Mouse (Mus musculus) liver, embryonic 11.5 days (tissue): Measurements from ENCODE around the gene Il6st. TPM values are rescaled to one million over a fixed set of nuclear protein-coding genes. Genes with fewer than 3 reads are reported as not detected.
"Not testable (repeated sequence)": the region's sequence is repeated elsewhere in the genome, so short reads cannot be mapped to it uniquely, and the experiment has no call there.

ENCODE experiments used
- ATAC-seq: fragments of 200-750 bp; cut with Nextera tagmentation; replicated peaks from 2 replicates; pipeline ENCODE4 v1.8.0; 2017; ENCODE audit warnings: moderate number of reproducible peaks, mild to moderate bottlenecking, moderate TSS enrichment, moderate library complexity; ENCODE audit not compliant: low FRiP score
- DNase-seq: peaks from one replicate; pipeline ENCODE4 v3.0.0-alpha.2; 2017; ENCODE audit warnings: low spot score
- H3K27ac ChIP-seq: fragments of 300-500 bp; sonication (generic); 2 replicates; pipeline ENCODE4 v1.5.1; 2014; ENCODE audit warnings: mild to moderate bottlenecking, low read depth, low read length, control low read depth
- H3K27me3 ChIP-seq: fragments of 300-500 bp; sonication (generic); replicated peaks from 2 replicates; pipeline ENCODE4 v1.6.1; 2014; ENCODE audit warnings: low read length, mixed read lengths; ENCODE audit not compliant: control insufficient read depth, insufficient read depth
- H3K36me3 ChIP-seq: fragments of 300-500 bp; sonication (generic); 2 replicates; pipeline ENCODE4 v1.6.1; 2014; ENCODE audit warnings: mild to moderate bottlenecking, low read length, moderate library complexity, mixed read lengths; ENCODE audit not compliant: control insufficient read depth, insufficient read depth
- H3K4me1 ChIP-seq: fragments of 300-500 bp; sonication (generic); replicated peaks from 2 replicates; pipeline ENCODE4 v1.6.1; 2014; ENCODE audit warnings: low read length, mixed read lengths; ENCODE audit not compliant: control insufficient read depth, insufficient read depth
- H3K4me2 ChIP-seq: fragments of 300-500 bp; sonication (generic); 2 replicates; pipeline ENCODE4 v1.6.1; 2014; ENCODE audit warnings: mild to moderate bottlenecking, control low read depth, moderate library complexity
- H3K4me3 ChIP-seq: fragments of 300-500 bp; sonication (generic); 2 replicates; pipeline ENCODE4 v1.5.1; 2014; ENCODE audit warnings: low read depth, low read length, control low read depth
- H3K9ac ChIP-seq: fragments of 300-500 bp; sonication (generic); 2 replicates; pipeline ENCODE4 v1.6.1; 2014; ENCODE audit warnings: low read depth, low read length, control low read depth
- H3K9me3 ChIP-seq: fragments of 300-500 bp; sonication (generic); 2 replicates; pipeline ENCODE4 v1.6.1; 2016; ENCODE audit warnings: low read length, inconsistent platforms, mixed read lengths; ENCODE audit not compliant: control insufficient read depth
- WGBS: fragments of 180-500 bp; shearing (Covaris S2); extraction: QIAGEN DNeasy Blood & Tissue Kit; methylation state at CpG from one replicate; pipeline ENCODE4 v1.1.7; 2014; 5-methylcytosine and 5-hydroxymethylcytosine counted together
- polyA plus RNA-seq: library from polyadenylated mRNA; unstranded; fragments of >200 nt; fragmentation: Nextera tagmentation; extraction: Ambion mirVana; gene quantifications from 2 replicates; pipeline ENCODE4 v1.2.1, GENCODE M21; 2014

The Il6st gene
- polyA plus RNA-seq, 1 experiment from 2014 or later: 12.4 TPM

DNA sequence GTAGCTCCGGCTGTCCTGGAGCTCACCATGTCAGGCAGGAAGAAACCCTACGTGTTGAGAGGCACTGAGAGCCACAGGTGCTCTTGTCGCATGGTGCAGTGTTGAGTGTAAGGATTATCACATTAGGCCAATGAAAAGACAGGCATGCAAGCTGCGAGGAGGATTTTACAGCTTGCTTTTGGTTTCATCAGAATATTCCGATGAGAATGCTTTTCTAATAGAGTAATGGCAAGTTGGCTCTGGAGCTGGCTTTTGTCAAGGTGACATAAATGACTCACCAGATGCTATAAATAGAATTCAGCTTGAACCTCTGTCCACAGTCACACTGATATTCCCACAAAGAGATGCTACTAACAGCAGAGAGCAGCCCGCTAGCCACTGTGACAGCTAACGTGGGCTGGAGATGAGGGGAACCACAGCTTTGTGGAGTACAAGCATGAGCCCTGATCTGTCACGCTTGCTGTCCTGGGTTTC, 38.7 kb upstream of the Il6st start:
- no peak overlapping the region for H3K4me2 ChIP-seq
- WGBS: 58% methylated on average over 8 of the region's 8 CpGs
- ATAC-seq (no peak), DNase-seq (no peak)
- no peaks in the 10 kb centered on the region for H3K27me3 ChIP-seq
- no peak overlapping the region for H3K27ac ChIP-seq
- no peaks in the 10 kb centered on the region for H3K9me3 ChIP-seq
- no peak overlapping the region for H3K9ac ChIP-seq
- H3K4me1 ChIP-seq: no peaks in the 10 kb centered on the region; the same call in 1 of the 2 replicates
- H3K36me3 ChIP-seq: no peaks in the 10 kb centered on the region
- no peak overlapping the region for H3K4me3 ChIP-seq

DNA sequence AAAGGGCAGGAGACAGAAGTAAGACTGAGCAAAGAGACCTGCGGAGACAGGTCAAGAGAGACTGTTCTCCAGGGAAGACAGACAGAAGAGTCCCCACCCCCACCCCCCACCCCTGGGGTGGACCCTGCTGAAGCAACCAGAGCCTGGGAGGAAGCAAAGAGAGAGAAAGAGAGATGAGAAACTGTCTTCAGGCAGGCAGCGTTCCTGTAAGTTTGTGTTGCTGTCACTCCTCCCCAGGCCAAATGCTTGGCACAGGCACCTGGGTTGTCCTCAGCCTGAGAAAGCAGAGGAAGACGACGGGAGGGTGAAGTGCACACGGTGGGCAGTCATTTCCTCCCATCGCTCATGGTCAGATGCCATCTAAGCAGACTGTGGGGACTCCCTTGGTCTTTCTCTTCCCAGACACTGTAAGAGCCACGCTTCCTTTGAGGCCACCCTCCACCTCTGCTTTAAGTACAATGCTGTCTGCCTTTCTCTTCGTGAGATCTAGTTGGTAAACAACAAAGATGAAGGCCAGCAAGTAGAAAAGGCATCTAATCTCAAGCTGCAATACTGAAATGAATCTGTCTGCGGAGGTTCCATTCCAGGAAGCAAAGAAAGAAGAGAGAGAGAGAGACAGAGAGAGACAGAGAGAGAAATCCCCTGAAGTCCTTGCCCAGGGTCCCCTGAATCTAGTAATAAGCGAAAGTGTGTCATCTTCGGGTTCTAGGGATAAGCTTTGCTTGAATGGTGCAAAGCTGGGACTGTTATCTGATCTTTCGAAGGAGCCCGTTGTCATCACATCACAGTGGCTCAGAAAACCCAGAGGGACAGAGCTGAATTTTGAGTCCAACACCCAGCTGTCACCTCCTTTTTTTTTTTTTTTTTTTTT, 37.4 kb upstream of the Il6st start:
- H3K27me3 ChIP-seq: no peaks in the 10 kb centered on the region
- H3K9me3 ChIP-seq: no peaks in the 10 kb centered on the region
- no peak for DNase-seq
- no peaks in the 10 kb centered on the region; the same call in 1 of the 2 replicates for H3K4me1 ChIP-seq
- no peak overlapping the region for H3K9ac ChIP-seq
- no peak overlapping the region for H3K4me3 ChIP-seq
- H3K27ac ChIP-seq: no peak overlapping the region
- 47% methylated on average over 13 of the region's 13 CpGs for WGBS
- no peaks in the 10 kb centered on the region for H3K36me3 ChIP-seq
- no peak for ATAC-seq
- H3K4me2 ChIP-seq: no peak overlapping the region

DNA sequence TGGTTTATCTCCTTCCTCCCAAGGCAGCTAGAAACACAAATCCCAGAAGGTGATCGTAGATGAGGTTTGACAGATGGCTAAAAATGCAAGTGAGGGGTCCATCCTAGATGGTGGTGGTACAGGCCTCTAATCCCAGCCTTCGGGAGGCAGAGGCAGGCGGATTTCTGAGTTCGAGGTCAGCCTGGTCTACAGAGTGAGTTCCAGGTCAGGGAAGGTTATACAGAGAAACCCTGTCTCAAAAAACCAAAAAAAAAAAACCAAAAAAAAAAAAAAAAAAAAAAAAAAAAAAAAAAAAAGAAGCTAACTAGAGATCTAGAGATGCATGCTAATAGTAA, 36.8 kb upstream of the Il6st start:
- H3K27me3 ChIP-seq, H3K4me2 ChIP-seq, H3K9ac ChIP-seq, H3K36me3 ChIP-seq, H3K4me3 ChIP-seq, ATAC-seq, H3K27ac ChIP-seq, H3K4me1 ChIP-seq, H3K9me3 ChIP-seq, DNase-seq: not testable (repeated sequence)
- WGBS: 79% methylated on average over 4 of the region's 4 CpGs

DNA sequence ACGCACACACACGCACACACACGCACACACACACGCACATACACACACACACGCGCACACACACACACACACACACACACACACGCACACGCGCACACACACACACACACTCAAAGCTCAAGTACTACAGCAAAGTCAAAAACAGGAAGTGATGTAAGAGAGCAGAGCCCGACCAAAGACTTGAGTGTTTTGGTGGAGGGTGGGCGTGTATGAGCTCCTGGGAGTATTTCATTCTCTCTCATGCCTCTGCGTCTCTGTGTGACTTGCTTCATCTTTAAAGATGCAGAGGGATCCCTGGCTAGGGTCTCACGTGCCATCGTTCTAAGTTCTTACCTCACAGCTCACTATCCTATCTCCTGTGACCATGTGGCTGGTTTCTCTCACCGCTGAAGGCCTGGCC, 36.3 kb upstream of the Il6st start:
- WGBS: 80% methylated on average over 15 of the region's 15 CpGs
- Histone ChIP-seq H3K9ac (no peak overlapping the region), H3K4me2 (no peak overlapping the region), H3K4me1 (no peaks in the 10 kb centered on the region; the same call in 1 of the 2 replicates), H3K27me3 (no peaks in the 10 kb centered on the region), H3K9me3 (no peaks in the 10 kb centered on the region), H3K36me3 (no peaks in the 10 kb centered on the region), H3K27ac (no peak overlapping the region), H3K4me3 (no peak overlapping the region)
- ATAC-seq: no peak
- DNase-seq: no peak

DNA sequence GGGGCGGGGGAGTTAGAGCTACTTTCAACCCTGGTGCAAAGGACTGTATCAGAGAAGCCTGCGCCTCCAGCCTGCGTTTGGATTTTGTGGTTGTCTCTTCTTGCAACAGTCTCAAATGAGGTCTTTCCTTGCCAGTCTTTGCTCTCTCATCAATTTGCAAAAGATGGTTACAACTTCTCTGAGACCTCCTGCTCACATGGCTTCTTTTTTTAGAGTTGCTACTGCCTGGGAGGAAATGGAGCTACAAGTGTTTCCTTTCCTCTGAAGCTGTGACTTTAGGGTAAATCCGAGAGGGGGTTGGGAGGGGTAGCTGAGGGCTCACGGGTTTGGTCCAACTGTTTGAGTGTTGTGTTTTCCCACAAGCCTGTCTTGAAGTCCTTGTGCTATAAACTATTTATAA, 30.6 kb upstream of the Il6st start:
- Histone ChIP-seq H3K4me2 (no peak overlapping the region), H3K27ac (no peak overlapping the region)
- ATAC-seq: no peak

DNA sequence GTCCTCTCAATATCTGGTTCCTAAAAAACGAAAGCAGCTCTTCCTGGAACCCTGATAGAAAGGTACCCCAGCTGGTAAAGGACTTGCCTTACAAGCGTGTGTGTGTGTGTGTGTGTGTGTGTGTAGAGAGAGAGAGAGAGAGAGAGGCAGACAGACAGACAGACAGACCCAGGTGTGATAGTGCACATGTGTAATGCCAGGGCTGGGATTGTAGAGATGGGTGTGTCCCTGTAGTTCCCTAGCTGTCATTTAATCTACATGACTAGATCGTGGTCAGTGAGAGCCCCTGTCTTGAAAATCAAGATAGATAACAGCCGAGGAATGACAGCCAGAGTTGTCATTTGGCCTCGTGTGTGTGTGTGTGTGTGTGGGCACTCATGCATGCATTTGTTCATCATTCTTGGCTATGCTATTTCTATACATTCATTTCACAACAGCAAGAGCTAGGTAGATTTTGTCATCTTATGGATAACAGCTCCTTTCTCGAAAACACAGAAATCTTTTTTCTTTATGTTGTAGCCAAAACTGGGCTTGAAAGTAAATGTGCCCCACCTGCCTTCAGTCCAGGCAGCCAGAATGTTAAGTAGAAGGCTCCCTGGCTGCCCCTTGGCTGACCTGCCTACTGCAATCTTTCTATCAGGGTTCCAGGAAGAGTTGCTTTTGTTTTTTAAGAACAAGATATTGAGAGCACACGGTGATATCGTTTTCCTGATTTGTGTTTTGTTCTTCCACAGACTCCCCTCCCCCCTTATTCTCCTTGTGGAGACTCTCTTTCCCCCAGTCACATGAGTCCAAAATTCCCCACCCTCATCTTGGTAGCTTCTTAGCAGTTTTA, 28.4 kb upstream of the Il6st start:
- WGBS: 50% methylated on average over 8 of the region's 8 CpGs
- no peaks in the 10 kb centered on the region for H3K9me3 ChIP-seq
- no peak overlapping the region for H3K27ac ChIP-seq
- no peak overlapping the region for H3K4me3 ChIP-seq
- DNase-seq (no peak), ATAC-seq (no peak)
- no peaks in the 10 kb centered on the region for H3K36me3 ChIP-seq
- H3K27me3 ChIP-seq: no peaks in the 10 kb centered on the region
- H3K4me1 ChIP-seq: no peaks in the 10 kb centered on the region; the same call in 1 of the 2 replicates
- H3K4me2 ChIP-seq: no peak overlapping the region
- H3K9ac ChIP-seq: no peak overlapping the region

More for the DNA sequence above, 30.6 kb upstream of the Il6st start:
- no peaks in the 10 kb centered on the region for H3K9me3 ChIP-seq
- no peak overlapping the region for H3K9ac ChIP-seq
- 35% methylated on average over 5 of the region's 5 CpGs for WGBS
- DNase-seq: no peak
- no peak overlapping the region for H3K4me3 ChIP-seq
- H3K36me3 ChIP-seq: no peaks in the 10 kb centered on the region
- H3K4me1 ChIP-seq: no peaks in the 10 kb centered on the region
- no peaks in the 10 kb centered on the region for H3K27me3 ChIP-seq

DNA sequence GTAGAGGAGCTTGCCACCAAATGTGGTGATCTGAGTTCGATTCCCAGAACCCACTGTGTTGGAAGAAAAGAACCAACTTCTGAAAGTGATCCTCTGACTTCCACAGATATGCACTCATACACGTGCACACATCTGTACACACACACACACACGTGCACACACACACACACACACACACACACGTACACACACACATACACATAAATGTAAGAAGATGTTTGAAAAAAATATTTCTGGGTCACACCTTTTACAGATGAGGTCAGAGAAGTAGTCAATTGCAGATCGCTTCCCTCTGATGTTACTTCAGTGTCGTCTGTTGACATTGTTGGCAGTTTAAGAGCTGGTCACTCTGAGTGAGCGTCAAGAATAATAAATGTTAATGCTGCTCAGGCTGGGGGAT, 27.6 kb upstream of the Il6st start:
- H3K9me3 ChIP-seq: no peaks in the 10 kb centered on the region
- H3K9ac ChIP-seq: no peak overlapping the region
- no peak overlapping the region for H3K4me3 ChIP-seq
- H3K4me1 ChIP-seq: no peaks in the 10 kb centered on the region; the same call in 1 of the 2 replicates
- 82% methylated on average over 7 of the region's 7 CpGs for WGBS
- no peaks in the 10 kb centered on the region for H3K27me3 ChIP-seq
- no peak for ATAC-seq
- H3K36me3 ChIP-seq: no peaks in the 10 kb centered on the region
- H3K27ac ChIP-seq: no peak overlapping the region
- no peak overlapping the region for H3K4me2 ChIP-seq
- DNase-seq: no peak

DNA sequence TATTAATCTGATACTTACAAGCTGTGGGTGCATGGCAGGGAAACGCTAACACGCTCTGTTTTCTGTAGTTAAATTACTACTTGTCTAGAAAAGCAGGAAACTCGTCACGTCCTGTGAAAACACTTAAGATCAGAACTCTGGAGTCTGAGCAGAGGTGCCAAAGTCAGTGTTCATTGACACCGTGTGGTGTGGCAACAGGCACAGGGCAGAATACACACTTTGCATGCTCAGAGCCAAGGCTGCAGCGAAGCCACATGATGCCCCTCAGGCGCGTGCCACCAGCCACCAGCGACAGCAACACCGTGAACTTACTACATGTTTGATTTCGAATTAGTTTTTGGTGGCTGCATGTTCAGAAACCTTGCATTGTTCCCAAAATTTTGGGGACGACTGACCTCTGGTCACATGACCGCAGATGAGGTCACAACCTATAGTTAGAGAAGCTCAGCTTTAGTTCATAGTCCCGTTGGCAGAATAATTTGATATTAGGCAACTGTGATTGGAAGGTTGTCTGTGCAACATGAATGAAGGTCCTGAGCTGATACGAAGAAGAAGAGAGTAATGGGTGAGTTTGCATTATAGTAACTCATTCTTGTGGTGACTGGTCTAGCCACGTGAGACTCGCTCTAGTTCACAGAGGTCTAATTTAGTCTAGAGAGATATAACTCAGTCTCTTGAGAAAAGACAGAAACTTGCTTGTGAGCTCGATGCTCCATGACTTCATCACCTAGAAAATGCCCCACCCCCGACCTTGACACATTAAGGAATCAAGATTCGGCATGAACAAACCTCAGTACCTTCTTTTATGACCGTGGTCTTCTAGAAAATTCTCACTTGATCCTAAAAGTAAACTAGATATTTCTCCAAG, 25.6 kb upstream of the Il6st start:
- WGBS: 80% methylated on average over 21 of the region's 21 CpGs
- Histone ChIP-seq H3K4me2 (no peak overlapping the region), H3K27ac (no peak overlapping the region), H3K4me3 (no peak overlapping the region), H3K27me3 (no peaks in the 10 kb centered on the region), H3K9ac (no peak overlapping the region), H3K9me3 (no peaks in the 10 kb centered on the region), H3K4me1 (no peaks in the 10 kb centered on the region; the same call in 1 of the 2 replicates), H3K36me3 (no peaks in the 10 kb centered on the region)
- ATAC-seq (no peak), DNase-seq (no peak)
